Mouse (Mus musculus) kidney, adult 2 months (tissue): ENCODE measurements at regions not wholly inside any gene's neighbourhood (a gene's known extent, or its start where the extent isn't known, plus 50 kb on each side); places are given as distances from the start of the nearest gene placed in this dataset.

ENCODE experiments used
- CTCF ChIP-seq: fragments of 200-500 bp; conservative IDR thresholded peaks from 2 replicates; pipeline ENCODE4 v1.5.1; 2011; ENCODE audit warnings: low read depth, mild to moderate bottlenecking, control low read depth, low read length, moderate library complexity, mixed read lengths; ENCODE audit not compliant: insufficient read depth, insufficient read length
- POLR2A ChIP-seq: fragments of 200-500 bp; IDR thresholded peaks from one replicate; pipeline ENCODE4 v1.6.1; 2011; ENCODE audit warnings: low read depth, low read length, control low read depth

- no peak for TF ChIP-seq CTCF
- TF ChIP-seq POLR2A: no peak
Measured at GRCm38 (mm10) chr6:140856468-140857117, 127.5 kb downstream of the Gm11077 start.
